Comparison of ENCODE assay signal across 8 mouse cellular contexts in genomic region chr4:141952114-141952513, GRCm38 (mm10).
DNase-seq lines count a peak whose midpoint lies in the region; ATAC-seq and TF ChIP-seq lines count a peak whose summit lies in the region.

No protein-coding gene starts in this region.

- H3K4me3 ChIP-seq in bone marrow, adult 2 months (replicated peaks; ENCODE audit: control insufficient read depth, low read depth, low read length), result no peak overlapping the region
- H3K4me3 ChIP-seq in heart, embryonic 12.5 days, result no peak overlapping the region
- H3K4me3 ChIP-seq in liver, postnatal 0 days (ENCODE audit: low read depth, low read length), result no peak overlapping the region
- no peak overlapping the region for H3K4me3 ChIP-seq in stomach, embryonic 16.5 days (replicated peaks; ENCODE audit: low read length)

- TF ChIP-seq POLR2A in bone marrow, adult 2 months (IDR thresholded peaks at IDR 0.05; ENCODE audit: borderline replicate concordance, control insufficient read depth, low read depth, low read length), result no peak

- peak; percentile 31 to 39 for DNase-seq in kidney, postnatal 4 days
- no peak for DNase-seq in kidney, adult 18-20 months
- peak; percentile 43 for DNase-seq in liver, postnatal 0 days
- no peak for DNase-seq in adipocyte (ENCODE audit: low spot score)
- no peak for DNase-seq in cerebellum, postnatal 14 days

- H3K4me1 ChIP-seq in bone marrow, adult 2 months (ENCODE audit: control insufficient read depth, insufficient read depth, low read length), result peaks cover 1% of the 10 kb centered on the region; the same call in 1 of the 2 replicates
- peaks cover 30% of the 10 kb centered on the region for H3K4me1 ChIP-seq in heart, embryonic 12.5 days (replicated peaks)
- peaks cover 14% of the 10 kb centered on the region for H3K4me1 ChIP-seq in liver, postnatal 0 days (ENCODE audit: insufficient read depth)
- peaks cover 30% of the 10 kb centered on the region; the same call in 1 of the 2 replicates for H3K4me1 ChIP-seq in stomach, embryonic 16.5 days (ENCODE audit: control insufficient read depth, insufficient read depth, low read length)

- TF ChIP-seq CTCF in bone marrow, adult 2 months (IDR thresholded peaks at IDR 0.05; ENCODE audit: control insufficient read depth, insufficient read depth, low read length), result no peak
- no peak for TF ChIP-seq CTCF in liver, postnatal 0 days (IDR thresholded peaks at IDR 0.05; ENCODE audit: low read depth)

- H3K4me2 ChIP-seq in heart, embryonic 12.5 days, result peak overlapping the region; percentile 13
- H3K4me2 ChIP-seq in liver, postnatal 0 days (ENCODE audit: low read depth, low read length), result 0 out of 2 replicates have a peak overlapping the region, but pooled peaks have one; percentile 18
- no peak overlapping the region for H3K4me2 ChIP-seq in stomach, embryonic 16.5 days (ENCODE audit: low read depth, low read length)

- peak overlapping the region; percentile 3; the same call in 1 of the 2 replicates for H3K9ac ChIP-seq in heart, embryonic 12.5 days
- H3K9ac ChIP-seq in liver, postnatal 0 days (replicated peaks), result no peak overlapping the region
- no peak overlapping the region for H3K9ac ChIP-seq in stomach, embryonic 16.5 days (ENCODE audit: low read length)

- peak; percentile 17; the same call in 1 of the 2 replicates for TF ChIP-seq EP300 in liver, postnatal 0 days (IDR thresholded peaks at IDR 0.05; ENCODE audit: low read depth)

- no peaks in the 10 kb centered on the region for H3K27me3 ChIP-seq in heart, embryonic 12.5 days (replicated peaks)
- no peaks in the 10 kb centered on the region for H3K27me3 ChIP-seq in liver, postnatal 0 days (ENCODE audit: insufficient read depth, low read length)
- H3K27me3 ChIP-seq in stomach, embryonic 16.5 days (ENCODE audit: control insufficient read depth, insufficient read depth, low read length), result no peaks in the 10 kb centered on the region

- H3K9me3 ChIP-seq in heart, embryonic 12.5 days (replicated peaks), result no peaks in the 10 kb centered on the region
- H3K9me3 ChIP-seq in liver, postnatal 0 days (ENCODE audit: low read length), result no peaks in the 10 kb centered on the region
- H3K9me3 ChIP-seq in stomach, embryonic 16.5 days (replicated peaks; ENCODE audit: control insufficient read depth, low read length), result no peaks in the 10 kb centered on the region

- WGBS in bone marrow, adult 2 months, result 2% methylated on average over 17 of the region's 17 CpGs
- WGBS in heart, embryonic 12.5 days, result 14% methylated on average over 17 of the region's 17 CpGs
- 23% methylated on average over 17 of the region's 17 CpGs for WGBS in liver, postnatal 0 days (ENCODE audit: insufficient replicate concordance)
- WGBS in stomach, embryonic 16.5 days, result 62% methylated on average over 17 of the region's 17 CpGs

- ATAC-seq in heart, embryonic 12.5 days (ENCODE audit: insufficient number of reproducible peaks, low FRiP score), result peak; percentile 25; the same call in 1 of the 2 replicates
- peak; percentile 57 for ATAC-seq in liver, postnatal 0 days
- ATAC-seq in stomach, embryonic 16.5 days (ENCODE audit: insufficient read depth, low FRiP score), result no peak

- no peaks in the 10 kb centered on the region for H3K36me3 ChIP-seq in heart, embryonic 12.5 days
- no peaks in the 10 kb centered on the region for H3K36me3 ChIP-seq in liver, postnatal 0 days (replicated peaks; ENCODE audit: insufficient read depth, low read length)
- H3K36me3 ChIP-seq in stomach, embryonic 16.5 days (ENCODE audit: control insufficient read depth, insufficient read depth, low read length), result no peaks in the 10 kb centered on the region

- H3K27ac ChIP-seq in bone marrow, adult 2 months (ENCODE audit: control insufficient read depth, insufficient read depth, low read depth, low read length, poor library complexity), result peak overlapping the region; percentile 21
- peak overlapping the region; percentile 79 for H3K27ac ChIP-seq in heart, embryonic 12.5 days (ENCODE audit: poor library complexity, severe bottlenecking)
- H3K27ac ChIP-seq in liver, postnatal 0 days (ENCODE audit: low read depth), result peak overlapping the region; percentile 70
- H3K27ac ChIP-seq in stomach, embryonic 16.5 days (ENCODE audit: low read length), result peak overlapping the region; percentile 15; the same call in 1 of the 2 replicates

Comparison
In these comparisons a context has a peak if more than half of its experiments do, and no peak if none do; other contexts are left out.
1. DNase-seq: peak in kidney, postnatal 4 days (2 of 2) and liver, postnatal 0 days (single experiment); none in kidney, adult 18-20 months (single experiment), adipocyte (single experiment) and cerebellum, postnatal 14 days (0 of 2).
2. H3K27ac ChIP-seq: peak in every context shown above with its lines; median percentile 79 in heart, embryonic 12.5 days; 70 in liver, postnatal 0 days; 21 in bone marrow, adult 2 months; 15 in stomach, embryonic 16.5 days.